Mouse (Mus musculus): ENCODE data around the gene Gpr137. TPM values are rescaled to one million over a fixed set of nuclear protein-coding genes. Genes with fewer than 3 reads are reported as not detected.

Gpr137 gene
- polyA plus RNA-seq, 1 experiment: not detected

DNA sequence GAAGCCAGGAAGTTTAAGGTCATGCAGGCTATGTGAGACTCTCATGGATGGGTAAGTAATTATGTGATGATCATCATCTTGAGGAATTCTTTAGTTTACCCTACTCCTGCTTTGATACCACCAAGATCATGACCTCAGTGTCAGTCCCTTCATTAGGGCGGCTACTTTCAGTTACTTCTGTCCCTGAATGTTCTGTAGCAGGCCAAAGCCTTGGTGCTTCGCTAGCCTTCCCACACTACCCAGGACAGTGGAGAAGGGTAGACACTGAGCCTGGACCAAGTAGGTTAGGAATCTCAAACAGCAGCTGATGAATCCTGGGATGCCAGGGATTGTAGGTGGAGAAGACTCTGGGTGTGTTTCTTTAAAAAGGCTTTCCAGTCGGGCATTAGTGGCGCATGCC is 39.2 kb upstream of the Gpr137 start:
- H3K4me3 ChIP-seq (ENCODE audit: insufficient read depth, low read depth, low read length): no peak overlapping the region
- TF ChIP-seq CTCF (IDR thresholded peaks at IDR 0.05; ENCODE audit: insufficient read depth, low read depth, low read length) (no peak), POLR2A (IDR thresholded peaks at IDR 0.05; ENCODE audit: insufficient read depth, low read depth, low read length) (no peak)
- 92% methylated on average over 4 of the region's 4 CpGs for WGBS
- H3K27ac ChIP-seq (ENCODE audit: insufficient read depth, low read depth, low read length): no peak overlapping the region
- H3K4me1 ChIP-seq (ENCODE audit: control insufficient read depth, insufficient read depth, low read length): peaks cover 23% of the 10 kb centered on the region

DNA sequence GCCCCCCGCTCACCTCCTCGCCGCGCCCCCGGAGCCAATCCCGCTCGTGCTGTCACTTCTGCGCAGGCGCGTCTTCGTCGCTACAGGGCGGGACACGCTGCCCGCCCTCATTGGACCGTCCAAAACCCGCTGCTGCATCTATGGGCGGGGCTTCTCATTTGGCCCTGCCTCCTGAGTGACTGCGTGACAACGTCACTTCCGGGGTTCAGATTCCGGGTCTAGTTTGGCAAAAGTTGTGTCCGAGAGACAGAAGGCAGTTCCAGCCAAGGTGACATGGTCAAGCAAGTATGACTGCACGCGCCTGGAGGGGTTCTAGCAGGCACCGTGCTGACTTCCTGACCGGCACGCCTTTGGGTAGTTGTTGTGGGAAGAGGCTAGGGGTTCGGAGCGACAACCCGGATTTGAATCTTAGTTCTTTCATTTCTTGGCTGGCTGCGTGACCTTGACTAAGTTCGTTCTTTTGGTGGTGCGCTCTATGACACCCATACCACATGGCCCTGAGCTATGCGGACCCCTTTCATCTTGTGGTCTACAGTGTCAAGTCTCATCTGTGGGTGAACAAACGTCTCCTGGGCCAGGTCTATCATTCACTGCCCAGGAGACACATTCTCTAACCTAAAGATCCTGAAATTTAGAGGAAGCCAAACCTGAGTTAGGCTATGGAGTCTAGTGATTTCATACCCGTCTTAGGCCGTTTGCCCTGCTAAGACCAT is 38.3 kb upstream of the Gpr137 start, which contains the start of gene Fkbp2:
Fkbp2 (minus strand) TSS at position 121 of the 713 bp plus-strand sequence.
- TF ChIP-seq POLR2A (IDR thresholded peaks at IDR 0.05; ENCODE audit: insufficient read depth, low read depth, low read length): peak; percentile 69
- TF ChIP-seq CTCF (IDR thresholded peaks at IDR 0.05; ENCODE audit: insufficient read depth, low read depth, low read length): no peak
- Histone ChIP-seq H3K4me1 (ENCODE audit: control insufficient read depth, insufficient read depth, low read length) (peaks cover 26% of the 10 kb centered on the region), H3K27ac (ENCODE audit: insufficient read depth, low read depth, low read length) (peak within 1 kb of the TSS; percentile 84), H3K4me3 (ENCODE audit: insufficient read depth, low read depth, low read length) (peak within 1 kb of the TSS; percentile 70)
- WGBS: 1% methylated on average over 38 of the region's 38 CpGs

DNA sequence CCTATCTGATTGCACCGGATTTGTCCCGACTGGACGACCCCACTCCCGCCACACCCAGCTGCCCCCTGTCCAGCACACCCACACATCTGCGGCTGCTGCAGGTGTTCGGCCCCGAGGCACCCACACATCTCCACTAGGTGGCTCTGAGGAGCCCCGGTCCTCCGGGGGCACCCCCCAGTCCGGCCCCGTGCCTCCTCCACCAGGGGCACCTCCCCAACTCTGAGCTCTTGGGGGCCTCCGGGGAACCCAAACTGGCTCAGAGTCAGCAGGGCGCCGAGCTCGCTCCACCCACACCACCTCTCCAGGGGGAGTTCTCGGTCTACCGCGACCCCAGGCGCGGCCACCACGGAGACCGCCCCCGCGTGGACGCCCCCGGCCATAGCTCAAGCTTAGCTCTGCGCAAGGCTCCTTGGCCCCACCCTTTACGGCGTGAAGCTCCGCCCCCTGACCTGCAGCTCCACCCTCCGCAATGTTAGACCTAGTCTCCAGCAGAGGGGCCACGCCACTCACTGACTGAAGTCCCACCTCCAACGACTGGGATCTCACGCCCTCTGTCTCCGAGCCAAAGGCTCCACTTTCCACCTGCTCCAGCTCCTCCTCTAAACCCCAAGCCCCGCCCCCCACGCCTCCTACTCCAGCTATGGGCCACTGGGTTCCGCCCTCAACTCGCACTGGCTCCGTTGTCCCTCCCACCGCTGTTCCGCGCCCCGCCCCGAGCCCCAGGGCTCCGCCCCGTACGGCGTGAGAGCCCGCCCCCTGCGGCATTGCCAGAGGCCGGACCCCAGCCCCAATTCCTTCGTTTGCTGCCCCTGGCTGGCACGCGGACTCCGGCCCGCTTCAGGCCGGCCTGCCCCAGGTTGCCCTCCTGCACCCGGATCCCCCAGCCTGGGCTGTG is 37.5 kb upstream of the Gpr137 start:
- Histone ChIP-seq H3K27ac (ENCODE audit: insufficient read depth, low read depth, low read length) (peak overlapping the region; percentile 84), H3K4me3 (ENCODE audit: insufficient read depth, low read depth, low read length) (peak overlapping the region; percentile 70), H3K4me1 (ENCODE audit: control insufficient read depth, insufficient read depth, low read length) (peaks cover 26% of the 10 kb centered on the region)
- TF ChIP-seq POLR2A (IDR thresholded peaks at IDR 0.05; ENCODE audit: insufficient read depth, low read depth, low read length) (no peak; the same call in 1 of the 2 replicates), CTCF (IDR thresholded peaks at IDR 0.05; ENCODE audit: insufficient read depth, low read depth, low read length) (peak; percentile 85)
- 1% methylated on average over 59 of the region's 59 CpGs for WGBS

DNA sequence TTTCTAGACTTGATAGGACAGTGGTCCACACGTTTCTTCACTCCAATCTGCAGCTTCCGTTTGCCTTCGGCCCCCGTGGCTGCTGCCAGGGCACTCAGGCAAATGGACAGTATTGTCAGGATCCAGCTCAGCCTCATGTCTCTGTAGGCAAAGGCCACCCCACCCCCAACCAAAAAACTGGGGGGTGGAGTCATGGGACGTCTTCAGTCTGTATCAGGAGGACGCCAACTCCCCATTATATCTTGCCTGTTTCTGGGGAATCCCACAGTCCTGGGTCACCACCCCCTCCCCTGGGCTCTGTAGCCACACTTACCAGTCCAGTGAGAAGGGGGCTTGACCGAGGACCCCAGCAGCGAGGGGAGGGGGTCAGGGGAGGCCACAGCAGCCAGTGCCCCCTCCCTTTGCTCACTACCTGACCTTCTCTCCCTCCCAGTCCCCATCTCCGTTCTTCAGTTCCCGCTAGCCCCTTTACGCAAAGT is 36.8 kb upstream of the Gpr137 start:
- Histone ChIP-seq H3K27ac (ENCODE audit: insufficient read depth, low read depth, low read length) (peak overlapping the region; percentile 84), H3K4me3 (ENCODE audit: insufficient read depth, low read depth, low read length) (peak overlapping the region; percentile 70), H3K4me1 (ENCODE audit: control insufficient read depth, insufficient read depth, low read length) (peaks cover 27% of the 10 kb centered on the region)
- 8% methylated on average over 11 of the region's 11 CpGs for WGBS
- TF ChIP-seq CTCF (IDR thresholded peaks at IDR 0.05; ENCODE audit: insufficient read depth, low read depth, low read length): no peak
- TF ChIP-seq POLR2A (IDR thresholded peaks at IDR 0.05; ENCODE audit: insufficient read depth, low read depth, low read length): no peak

DNA sequence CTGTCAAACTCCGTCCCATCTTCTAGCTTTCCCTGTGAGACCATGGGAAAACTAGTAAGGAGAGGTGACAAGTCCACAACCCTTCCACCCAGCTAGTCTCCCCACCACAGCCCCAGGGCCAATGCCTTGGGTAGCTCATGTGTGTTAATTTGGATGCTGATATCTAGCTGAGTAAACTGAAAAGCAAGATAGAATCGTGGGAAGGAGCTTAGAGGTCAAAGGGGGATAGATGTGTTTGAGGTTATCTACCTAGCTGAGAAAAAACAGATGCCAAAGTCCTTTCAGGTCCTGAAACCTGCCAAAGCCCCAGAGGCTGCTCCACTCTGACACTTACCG is 36.3 kb upstream of the Gpr137 start:
- no peak for TF ChIP-seq POLR2A (IDR thresholded peaks at IDR 0.05; ENCODE audit: insufficient read depth, low read depth, low read length)
- TF ChIP-seq CTCF (IDR thresholded peaks at IDR 0.05; ENCODE audit: insufficient read depth, low read depth, low read length): no peak
- Histone ChIP-seq H3K4me1 (ENCODE audit: control insufficient read depth, insufficient read depth, low read length) (peaks cover 28% of the 10 kb centered on the region), H3K27ac (ENCODE audit: insufficient read depth, low read depth, low read length) (peak overlapping the region; percentile 16; the same call in 1 of the 2 replicates), H3K4me3 (ENCODE audit: insufficient read depth, low read depth, low read length) (peak overlapping the region; percentile 70; the same call in 1 of the 2 replicates)
- WGBS: 36% methylated on average over 3 of the region's 3 CpGs

DNA sequence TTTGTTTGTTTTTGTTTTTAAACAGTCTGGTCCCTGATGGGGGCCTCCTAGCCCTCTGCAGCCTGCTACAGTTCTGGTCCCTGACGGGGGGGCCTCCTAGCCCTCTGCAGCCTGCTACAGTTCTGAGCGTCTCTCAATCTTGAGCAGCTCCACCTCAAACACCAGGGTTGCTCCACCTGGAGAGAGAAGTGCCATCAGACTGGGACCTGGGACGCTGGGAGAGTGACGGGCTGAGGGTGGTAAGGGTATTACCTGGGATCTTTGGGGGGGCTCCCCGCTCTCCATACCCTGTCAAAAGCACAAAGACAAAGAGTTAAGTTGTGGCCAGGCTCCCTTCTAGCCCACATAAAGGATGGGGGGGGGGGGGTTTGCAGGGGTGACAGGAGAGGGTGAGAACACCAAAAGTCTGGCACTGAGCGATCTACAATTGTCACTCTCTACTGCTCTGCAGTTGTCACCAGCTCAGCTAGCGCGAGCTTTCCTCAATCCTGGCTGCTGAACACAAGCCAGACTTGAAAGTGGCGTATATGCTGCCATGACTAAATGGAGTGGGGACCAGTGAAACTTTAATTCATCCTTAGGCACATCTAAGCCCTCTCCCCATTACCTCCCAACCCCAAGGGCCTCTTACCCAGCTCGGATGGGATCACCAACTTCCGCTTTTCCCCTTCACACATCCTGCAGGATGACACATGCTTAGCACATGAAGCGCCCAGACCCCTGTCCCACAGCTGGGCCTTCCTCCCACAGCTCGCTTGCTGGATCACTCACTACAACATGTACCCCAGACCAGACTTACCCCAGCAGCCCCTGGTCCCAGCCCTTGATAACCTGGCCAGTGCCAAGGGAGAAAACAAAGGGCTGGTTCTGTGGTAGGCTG is 35.7 kb upstream of the Gpr137 start:
- TF ChIP-seq POLR2A (IDR thresholded peaks at IDR 0.05; ENCODE audit: insufficient read depth, low read depth, low read length) (no peak), CTCF (IDR thresholded peaks at IDR 0.05; ENCODE audit: insufficient read depth, low read depth, low read length) (no peak)
- Histone ChIP-seq H3K4me3 (ENCODE audit: insufficient read depth, low read depth, low read length) (no peak overlapping the region), H3K27ac (ENCODE audit: insufficient read depth, low read depth, low read length) (0 out of 2 replicates have a peak overlapping the region, but pooled peaks have one; percentile 16), H3K4me1 (ENCODE audit: control insufficient read depth, insufficient read depth, low read length) (peaks cover 28% of the 10 kb centered on the region)
- 68% methylated on average over 13 of the region's 13 CpGs for WGBS

DNA sequence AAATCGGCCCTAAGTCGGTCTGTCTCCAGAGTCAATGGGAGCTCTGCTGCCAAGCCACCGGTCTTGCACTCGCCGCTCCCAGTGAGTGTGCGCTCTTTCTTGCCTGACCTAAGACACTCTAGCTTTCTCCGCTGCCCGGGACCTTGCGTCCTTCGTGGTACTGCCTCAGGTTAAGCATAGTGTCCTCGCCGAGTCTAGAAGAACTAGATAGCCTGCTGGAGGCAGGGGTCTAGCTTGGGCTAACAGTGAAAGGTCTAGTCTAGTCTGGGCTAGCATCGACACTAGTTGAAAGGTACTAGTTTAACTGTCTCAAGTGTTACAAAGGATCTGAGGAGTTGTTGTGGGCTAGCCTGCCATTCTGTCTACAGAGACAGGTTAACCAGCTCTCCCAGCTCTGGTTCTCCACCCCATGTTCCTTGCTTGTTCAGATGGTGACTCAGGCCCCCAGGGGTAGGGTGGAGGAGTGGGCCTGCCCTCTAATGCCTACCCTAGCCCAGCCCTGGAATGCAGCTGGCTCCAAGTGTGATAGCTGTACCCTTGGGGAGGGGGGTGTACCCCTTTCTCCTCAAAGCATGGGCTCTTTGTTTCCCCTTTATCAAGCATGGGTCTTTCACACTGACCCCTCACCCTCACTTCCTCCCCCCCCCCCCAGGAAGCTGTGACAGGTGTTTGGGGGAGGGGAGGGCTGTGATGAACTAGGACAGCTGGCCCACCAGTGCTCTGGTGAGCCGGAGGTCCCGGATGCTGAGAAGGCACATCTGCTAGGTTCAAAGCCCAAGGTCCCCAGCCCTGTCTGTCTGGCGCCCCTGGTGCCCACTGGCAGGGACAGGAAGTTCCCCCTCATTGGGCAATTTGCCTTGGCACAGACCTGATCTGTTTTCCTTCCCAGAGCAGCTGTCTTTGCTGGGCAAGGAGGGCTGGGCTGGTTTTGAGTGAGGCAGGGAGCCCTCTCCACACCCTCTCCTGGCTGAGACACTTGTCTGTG is 33.5 kb upstream of the Gpr137 start, which contains the start of gene Plcb3:
Plcb3 (minus strand) TSS at position 934 of the 985 bp plus-strand sequence.
- H3K27ac ChIP-seq (ENCODE audit: insufficient read depth, low read depth, low read length): peak within 1 kb of the TSS; percentile 48
- TF ChIP-seq CTCF (IDR thresholded peaks at IDR 0.05; ENCODE audit: insufficient read depth, low read depth, low read length): no peak
- TF ChIP-seq POLR2A (IDR thresholded peaks at IDR 0.05; ENCODE audit: insufficient read depth, low read depth, low read length): no peak
- peaks cover 29% of the 10 kb centered on the region for H3K4me1 ChIP-seq (ENCODE audit: control insufficient read depth, insufficient read depth, low read length)
- peak within 1 kb of the TSS; percentile 60 for H3K4me3 ChIP-seq (ENCODE audit: insufficient read depth, low read depth, low read length)
- WGBS: 3% methylated on average over 16 of the region's 16 CpGs

All from olfactory bulb, adult 2 months (tissue).